Mouse (Mus musculus) olfactory bulb, adult 2 months (tissue): Measurements from ENCODE around the gene Scnm1.

Source experiments
- CTCF ChIP-seq: fragments of 200-500 bp; IDR thresholded peaks from 2 replicates; pipeline ENCODE4 v1.5.1; 2012; ENCODE audit warnings: low read depth, mild to moderate bottlenecking, low read length, moderate library complexity; ENCODE audit not compliant: insufficient read depth
- POLR2A ChIP-seq: fragments of 200-500 bp; IDR thresholded peaks from 2 replicates; pipeline ENCODE4 v1.6.1; 2012; ENCODE audit warnings: mild to moderate bottlenecking, low read depth, low read length, moderate library complexity; ENCODE audit not compliant: insufficient read depth

DNA sequence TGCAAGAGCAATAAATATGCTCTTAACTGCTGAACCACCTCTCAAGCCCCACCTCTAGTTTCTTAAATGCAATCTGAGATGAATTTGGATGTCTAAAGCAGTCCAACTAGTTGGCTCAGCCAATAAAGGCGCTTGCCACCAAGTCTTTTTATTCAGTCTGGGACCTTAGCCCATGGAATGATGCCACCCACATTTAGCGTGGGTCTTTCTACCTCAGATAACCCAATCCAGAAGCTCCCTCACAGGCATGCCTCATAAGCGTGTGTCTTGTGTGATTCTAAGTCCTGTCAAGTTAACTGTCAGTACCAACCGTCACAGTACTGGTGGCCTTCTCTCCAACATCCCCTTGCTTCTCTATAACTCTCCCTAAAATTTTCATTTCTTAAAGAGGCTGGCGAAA is 45.1 kb upstream of the Scnm1 start:
- TF ChIP-seq POLR2A (no peak), CTCF (no peak)
